Mouse (Mus musculus): Measurements from ENCODE around the gene Slc37a1. TPM values are rescaled to one million over a fixed set of nuclear protein-coding genes. Genes with fewer than 3 reads are reported as not detected.
A peak's percentile ranks its signal among the peaks of the same experiment; 100 is the strongest.

Slc37a1 gene
- polyA plus RNA-seq, 1 experiment from 2014 or later, result 8.7 TPM

DNA sequence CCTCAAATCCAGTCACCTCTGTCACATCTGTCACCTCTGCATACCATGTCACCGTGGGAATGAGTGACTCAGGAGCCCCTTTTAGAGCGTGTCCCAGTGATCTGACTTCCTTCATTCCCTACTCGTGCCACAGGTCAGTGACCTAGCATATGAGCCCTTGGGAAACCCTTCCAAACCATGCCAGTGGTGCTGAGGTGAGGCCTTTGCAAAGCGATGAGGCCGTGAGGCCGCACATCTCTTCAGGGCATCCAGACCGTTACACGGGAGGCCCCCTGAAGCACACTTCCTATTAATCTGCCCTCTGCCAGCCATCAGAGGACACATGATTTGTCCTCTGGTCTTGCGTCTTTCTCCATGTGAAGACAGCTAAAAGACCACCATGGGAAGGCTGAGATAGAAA is 7.1 kb upstream of the Slc37a1 start:
- H3K36me3 ChIP-seq, result no peaks in the 10 kb centered on the region
- no peak overlapping the region for H3K4me3 ChIP-seq
- no peaks in the 10 kb centered on the region for H3K9me3 ChIP-seq (replicated peaks)
- ATAC-seq (replicated peaks; ENCODE audit: insufficient number of reproducible peaks, insufficient read depth, low FRiP score, low read depth), result no peak
- peaks cover 10% of the 10 kb centered on the region for H3K4me1 ChIP-seq (replicated peaks)
- no peak overlapping the region for H3K9ac ChIP-seq
- 56% methylated on average over 9 of the region's 9 CpGs for WGBS
- H3K4me2 ChIP-seq, result no peak overlapping the region
- H3K27me3 ChIP-seq, result no peaks in the 10 kb centered on the region
- H3K27ac ChIP-seq, result no peak overlapping the region

DNA sequence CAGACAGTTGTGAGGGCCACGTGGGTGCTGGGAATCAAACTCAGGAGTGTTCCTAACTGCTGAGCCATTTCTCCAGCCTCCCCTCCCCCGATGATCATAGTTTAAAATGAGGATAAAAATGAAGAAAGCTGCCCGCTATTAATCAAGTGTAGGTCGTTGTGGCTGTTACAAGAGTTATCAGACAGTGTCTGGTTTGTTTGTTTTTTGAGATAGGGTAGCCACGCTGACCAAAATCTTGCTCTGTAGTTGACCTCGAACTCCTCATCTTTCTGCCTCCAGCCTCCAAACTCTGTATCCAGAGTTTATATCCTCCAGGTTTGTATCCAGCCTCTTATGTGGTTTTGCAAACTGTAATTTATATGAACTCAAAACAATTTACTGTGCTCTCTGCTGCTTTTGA is 6.3 kb upstream of the Slc37a1 start:
- Histone ChIP-seq H3K27ac (no peak overlapping the region), H3K36me3 (no peaks in the 10 kb centered on the region), H3K27me3 (no peaks in the 10 kb centered on the region), H3K9me3 (replicated peaks) (no peaks in the 10 kb centered on the region), H3K9ac (no peak overlapping the region), H3K4me3 (no peak overlapping the region), H3K4me2 (no peak overlapping the region), H3K4me1 (replicated peaks) (peaks cover 10% of the 10 kb centered on the region)
- 59% methylated on average over 6 of the region's 6 CpGs for WGBS
- ATAC-seq (replicated peaks; ENCODE audit: insufficient number of reproducible peaks, insufficient read depth, low FRiP score, low read depth), result no peak

DNA sequence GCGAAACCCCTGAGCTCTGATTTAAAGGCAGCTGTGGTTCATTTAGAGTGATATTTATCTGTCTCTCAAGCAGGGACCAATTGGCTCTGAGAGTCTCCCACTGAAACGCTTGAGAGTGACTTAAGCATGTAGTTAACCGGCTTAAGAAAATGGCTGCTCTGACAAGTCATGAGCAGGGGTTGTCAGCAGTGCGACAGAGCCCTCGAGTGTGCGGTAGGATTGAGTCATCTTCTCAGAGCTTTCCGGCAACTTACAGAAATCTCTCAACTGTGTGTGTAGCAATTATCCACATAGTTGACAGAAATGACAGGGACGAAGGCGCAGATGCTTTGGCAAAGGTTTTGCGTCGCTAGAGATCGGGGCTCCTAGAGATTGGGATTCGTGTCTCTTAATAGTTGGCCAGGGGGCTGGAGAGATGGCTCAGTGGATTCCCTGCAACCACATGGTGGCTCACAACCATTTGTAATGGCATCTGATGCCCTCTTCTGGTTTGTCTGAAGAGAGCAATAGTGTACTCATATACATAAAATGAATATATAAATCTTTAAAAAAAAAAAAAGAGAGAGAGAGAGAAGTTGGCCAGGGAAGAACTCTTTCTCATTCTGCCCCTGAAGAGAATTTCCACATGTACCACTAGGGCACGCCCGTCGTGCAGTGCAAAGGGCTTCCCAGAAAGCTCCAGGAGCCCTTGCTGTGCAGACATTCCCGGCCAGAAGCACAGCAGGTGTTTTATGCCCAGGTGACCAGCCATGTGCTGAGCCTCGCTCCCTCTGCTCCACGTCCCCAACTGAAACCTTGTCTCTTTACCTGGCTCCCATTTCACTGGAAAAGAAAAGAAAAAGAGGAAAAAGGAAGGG is 4.5 kb upstream of the Slc37a1 start:
- Histone ChIP-seq H3K4me3 (no peak overlapping the region), H3K4me1 (replicated peaks) (0 out of 2 replicates have a peak, but pooled peaks cover 3% of the 10 kb centered on the region), H3K27me3 (no peaks in the 10 kb centered on the region), H3K27ac (no peak overlapping the region), H3K4me2 (no peak overlapping the region), H3K36me3 (no peaks in the 10 kb centered on the region), H3K9ac (no peak overlapping the region), H3K9me3 (replicated peaks) (no peaks in the 10 kb centered on the region)
- 46% methylated on average over 19 of the region's 19 CpGs for whole genome bisulfite sequencing
- no peak for ATAC-seq (replicated peaks; ENCODE audit: insufficient number of reproducible peaks, insufficient read depth, low FRiP score, low read depth)

DNA sequence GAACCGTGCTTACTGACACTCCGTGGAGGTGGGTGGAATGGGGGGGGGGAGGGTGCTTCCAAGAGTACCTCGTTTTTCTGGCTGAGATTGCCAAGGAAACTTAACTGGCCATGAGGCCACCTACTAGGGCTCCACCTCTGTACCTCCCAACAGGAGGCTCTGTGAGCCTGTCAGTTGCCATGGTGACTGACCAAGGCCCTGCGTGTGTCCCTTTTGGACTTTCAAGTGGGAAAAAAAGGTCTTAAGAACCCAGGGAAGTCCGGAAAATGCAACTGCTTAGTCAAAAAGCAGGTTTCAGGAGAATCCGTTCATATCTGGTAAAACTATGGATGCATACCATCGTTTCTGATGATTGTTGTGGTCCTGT is 3.9 kb upstream of the Slc37a1 start:
- WGBS, result 37% methylated on average over 7 of the region's 7 CpGs
- Histone ChIP-seq H3K27ac (no peak overlapping the region), H3K9ac (no peak overlapping the region), H3K4me3 (no peak overlapping the region), H3K27me3 (no peaks in the 10 kb centered on the region), H3K36me3 (no peaks in the 10 kb centered on the region), H3K9me3 (replicated peaks) (no peaks in the 10 kb centered on the region), H3K4me1 (replicated peaks) (no peaks in the 10 kb centered on the region), H3K4me2 (no peak overlapping the region)
- ATAC-seq (replicated peaks; ENCODE audit: insufficient number of reproducible peaks, insufficient read depth, low FRiP score, low read depth), result no peak

DNA sequence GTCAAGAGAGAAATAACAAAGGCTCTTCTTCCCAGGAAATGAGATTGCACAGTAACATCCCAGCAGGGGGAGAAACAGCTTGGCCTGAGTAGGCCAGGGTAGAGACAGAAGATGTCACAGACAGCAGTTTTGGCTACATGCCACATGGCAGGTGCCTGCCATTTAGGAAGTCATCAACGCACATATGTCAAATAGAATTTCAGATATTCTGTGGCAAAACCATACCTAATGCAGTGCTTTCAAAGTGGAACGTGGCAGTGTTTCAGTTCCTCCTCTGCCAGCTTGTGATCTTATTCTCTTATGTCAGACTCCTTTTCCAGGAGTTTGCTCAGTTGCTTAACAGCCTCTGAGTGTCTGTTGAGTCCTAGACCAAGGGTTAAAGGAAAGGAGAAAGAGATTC is 725 bp upstream of the Slc37a1 start:
- no peak overlapping the region for H3K4me3 ChIP-seq
- H3K27ac ChIP-seq, result no peak overlapping the region
- no peaks in the 10 kb centered on the region for H3K4me1 ChIP-seq (replicated peaks)
- H3K27me3 ChIP-seq, result no peaks in the 10 kb centered on the region
- no peak overlapping the region for H3K9ac ChIP-seq
- H3K36me3 ChIP-seq, result no peaks in the 10 kb centered on the region
- WGBS, result 71% methylated on average over 2 of the region's 2 CpGs
- no peak for ATAC-seq (replicated peaks; ENCODE audit: insufficient number of reproducible peaks, insufficient read depth, low FRiP score, low read depth)
- no peak overlapping the region for H3K4me2 ChIP-seq
- no peaks in the 10 kb centered on the region for H3K9me3 ChIP-seq (replicated peaks)

DNA sequence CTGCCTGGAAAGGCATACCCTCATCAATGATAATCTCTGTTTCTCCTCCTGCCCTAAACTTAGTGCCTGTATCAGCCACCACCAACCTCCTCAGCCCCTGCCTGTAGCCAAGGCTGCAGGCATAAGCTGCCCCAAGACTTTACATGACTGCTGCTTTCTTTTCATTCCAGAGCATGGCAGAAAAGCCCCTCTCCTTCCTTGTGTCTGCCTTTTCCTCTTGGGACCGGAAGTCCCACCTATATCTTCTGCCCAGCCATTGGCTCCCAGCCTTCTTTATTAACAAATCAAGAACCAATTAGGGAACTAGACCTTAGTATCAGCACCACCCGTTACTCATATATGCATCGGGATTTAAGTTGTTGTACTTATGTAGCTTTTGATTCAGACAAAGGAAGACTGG is 624 bp downstream of the Slc37a1 start:
- no peak overlapping the region for H3K9ac ChIP-seq
- no peaks in the 10 kb centered on the region for H3K27me3 ChIP-seq
- no peak overlapping the region for H3K4me3 ChIP-seq
- no peaks in the 10 kb centered on the region for H3K9me3 ChIP-seq (replicated peaks)
- 78% methylated on average over 3 of the region's 3 CpGs for WGBS
- ATAC-seq (replicated peaks; ENCODE audit: insufficient number of reproducible peaks, insufficient read depth, low FRiP score, low read depth), result no peak
- H3K4me2 ChIP-seq, result no peak overlapping the region
- no peaks in the 10 kb centered on the region for H3K4me1 ChIP-seq (replicated peaks)
- no peaks in the 10 kb centered on the region for H3K36me3 ChIP-seq
- no peak overlapping the region for H3K27ac ChIP-seq

DNA sequence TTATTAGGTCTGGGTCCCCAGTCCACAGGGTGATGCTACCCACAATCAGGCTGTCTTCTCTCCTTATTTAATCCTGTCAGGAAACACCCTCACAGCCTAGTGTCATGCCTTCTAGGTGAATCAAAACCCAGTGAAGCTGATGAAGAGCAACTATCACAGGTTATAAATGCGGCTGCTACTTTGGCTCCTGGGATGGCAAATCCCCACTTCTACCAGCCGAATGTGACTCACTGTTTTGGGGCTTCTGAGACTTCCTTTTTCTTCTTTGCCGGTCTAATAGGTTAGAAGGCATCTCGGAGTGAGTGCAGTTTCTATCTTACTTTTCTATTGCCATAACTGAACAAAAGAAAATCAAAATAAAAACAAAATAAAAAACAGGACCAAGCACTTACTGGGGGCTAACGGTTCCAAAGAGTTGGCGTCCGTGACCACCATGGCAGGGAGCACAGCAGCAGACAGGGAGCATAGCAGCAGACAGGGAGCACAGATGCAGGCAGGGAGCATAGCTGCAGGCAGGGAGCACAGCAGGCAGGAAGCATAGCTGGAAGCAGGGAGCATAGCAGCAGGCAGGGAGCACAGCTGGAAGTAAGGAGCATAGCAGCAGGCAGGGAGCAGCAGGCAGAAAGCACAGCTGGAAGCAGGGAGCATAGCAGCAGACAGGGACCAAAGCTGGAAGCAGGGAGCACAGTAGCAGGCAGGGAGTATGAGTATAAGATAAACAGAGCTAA is 2.6 kb downstream of the Slc37a1 start:
- no peaks in the 10 kb centered on the region for H3K36me3 ChIP-seq
- no peaks in the 10 kb centered on the region for H3K9me3 ChIP-seq (replicated peaks)
- WGBS, result 54% methylated on average over 7 of the region's 7 CpGs
- H3K27me3 ChIP-seq, result no peaks in the 10 kb centered on the region
- H3K4me1 ChIP-seq (replicated peaks), result no peaks in the 10 kb centered on the region
- no peak overlapping the region for H3K9ac ChIP-seq
- ATAC-seq (replicated peaks; ENCODE audit: insufficient number of reproducible peaks, insufficient read depth, low FRiP score, low read depth), result no peak
- no peak overlapping the region for H3K4me2 ChIP-seq
- H3K27ac ChIP-seq, result no peak overlapping the region
- no peak overlapping the region for H3K4me3 ChIP-seq

DNA sequence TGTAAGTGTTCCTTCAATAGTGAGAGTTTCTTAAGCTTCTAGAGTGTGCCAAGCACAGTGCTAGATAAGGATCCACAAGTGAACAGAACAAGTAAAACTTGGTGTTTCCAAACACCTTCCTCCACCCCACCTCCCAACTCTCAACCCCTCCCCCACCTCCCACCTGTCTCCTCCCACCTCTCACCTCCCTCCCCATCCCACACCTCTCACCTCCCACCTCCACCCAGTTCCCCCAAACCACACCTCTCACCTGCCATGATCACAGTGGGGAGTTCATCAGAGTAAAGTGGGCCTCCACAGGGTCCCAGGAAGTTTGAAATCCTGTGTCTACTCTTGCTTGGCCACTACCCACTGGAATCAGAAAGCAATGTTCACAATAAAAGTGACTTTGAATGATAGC is 3.7 kb downstream of the Slc37a1 start:
- peaks cover 2% of the 10 kb centered on the region for H3K4me1 ChIP-seq (replicated peaks)
- H3K4me3 ChIP-seq, result no peak overlapping the region
- no peaks in the 10 kb centered on the region for H3K9me3 ChIP-seq (replicated peaks)
- H3K36me3 ChIP-seq, result no peaks in the 10 kb centered on the region
- H3K27ac ChIP-seq, result no peak overlapping the region
- H3K27me3 ChIP-seq, result 0 out of 2 replicates have a peak, but pooled peaks cover 3% of the 10 kb centered on the region
- ATAC-seq (replicated peaks; ENCODE audit: insufficient number of reproducible peaks, insufficient read depth, low FRiP score, low read depth), result no peak
- H3K9ac ChIP-seq, result no peak overlapping the region
- H3K4me2 ChIP-seq, result no peak overlapping the region

DNA sequence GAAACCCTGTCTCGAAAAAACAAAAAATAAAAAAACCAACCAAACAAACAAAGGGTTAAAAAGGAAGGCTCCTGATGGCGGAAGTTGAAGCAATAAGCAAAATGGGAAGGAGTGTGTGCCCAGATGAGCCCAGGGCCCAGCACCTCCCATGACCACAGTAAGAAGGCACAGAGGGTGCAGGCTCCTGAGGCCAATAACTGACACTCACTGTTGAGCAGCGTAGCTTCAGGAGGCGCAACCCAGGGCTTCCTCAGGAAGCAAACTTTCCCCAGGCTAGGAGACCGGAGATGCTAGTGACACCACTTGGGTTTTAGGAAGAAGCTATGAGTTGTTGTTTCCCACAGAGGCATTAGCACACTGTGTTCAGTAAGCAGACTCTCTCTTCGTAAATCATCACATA is 4.3 kb downstream of the Slc37a1 start:
- Histone ChIP-seq H3K4me1 (replicated peaks) (peaks cover 8% of the 10 kb centered on the region), H3K9ac (no peak overlapping the region), H3K36me3 (no peaks in the 10 kb centered on the region), H3K4me2 (no peak overlapping the region), H3K27ac (no peak overlapping the region), H3K27me3 (0 out of 2 replicates have a peak, but pooled peaks cover 3% of the 10 kb centered on the region), H3K4me3 (no peak overlapping the region), H3K9me3 (replicated peaks) (no peaks in the 10 kb centered on the region)
- WGBS, result 62% methylated on average over 6 of the region's 6 CpGs
- no peak for ATAC-seq (replicated peaks; ENCODE audit: insufficient number of reproducible peaks, insufficient read depth, low FRiP score, low read depth)

DNA sequence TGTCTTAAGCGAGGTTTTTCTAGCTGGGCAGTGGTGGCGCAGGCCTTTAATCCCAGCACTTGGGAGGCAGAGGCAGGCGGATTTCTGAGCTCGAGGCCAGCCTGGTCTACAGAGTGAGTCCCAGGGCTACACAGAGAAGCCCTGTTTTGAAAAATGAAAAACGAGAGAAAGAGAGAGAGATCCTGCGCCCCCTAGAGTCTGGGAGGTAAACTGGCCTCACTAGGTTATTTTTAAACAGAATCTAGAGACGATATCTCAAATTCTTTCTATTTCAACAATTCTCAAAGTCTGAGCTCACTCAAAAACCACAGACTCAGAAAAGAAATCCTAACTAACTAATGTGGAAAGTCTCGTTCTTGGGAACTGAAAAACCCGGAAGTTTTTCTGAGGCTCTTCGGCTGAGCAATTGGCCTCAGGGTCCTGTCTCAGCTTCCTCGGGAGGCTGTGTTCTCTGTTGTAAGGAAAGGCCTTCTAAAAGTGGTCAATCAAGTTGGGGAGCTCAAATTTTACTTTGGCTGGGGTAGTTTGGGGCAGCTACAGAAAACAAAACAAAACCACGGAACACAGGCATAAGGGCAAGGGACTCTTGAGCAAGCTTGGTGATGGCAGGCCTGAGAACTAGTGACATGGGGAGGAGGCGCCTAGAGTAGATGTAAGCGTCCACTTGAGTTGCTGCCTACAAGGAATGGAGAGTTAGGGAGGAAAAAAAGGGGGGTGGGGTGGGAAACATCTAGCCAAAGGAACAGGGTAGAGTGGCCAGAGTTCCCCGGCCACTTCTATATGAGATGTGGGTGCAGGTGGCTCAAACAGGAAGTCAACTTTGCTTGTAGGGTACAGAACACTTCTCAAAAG is 8.0 kb downstream of the Slc37a1 start:
- H3K4me3 ChIP-seq, result no peak overlapping the region
- H3K4me2 ChIP-seq, result peak overlapping the region; percentile 93
- no peak for ATAC-seq (replicated peaks; ENCODE audit: insufficient number of reproducible peaks, insufficient read depth, low FRiP score, low read depth)
- no peak overlapping the region for H3K9ac ChIP-seq
- H3K36me3 ChIP-seq, result no peaks in the 10 kb centered on the region
- H3K4me1 ChIP-seq (replicated peaks), result peaks cover 41% of the 10 kb centered on the region
- H3K27me3 ChIP-seq, result 0 out of 2 replicates have a peak, but pooled peaks cover 3% of the 10 kb centered on the region
- 0 out of 2 replicates have a peak overlapping the region, but pooled peaks have one; percentile 9 for H3K27ac ChIP-seq
- no peaks in the 10 kb centered on the region for H3K9me3 ChIP-seq (replicated peaks)
- 75% methylated on average over 15 of the region's 15 CpGs for WGBS
